Mouse (Mus musculus) left cerebral cortex, adult 18-20 months (tissue): ENCODE measurements around the gene Tma16. TPM values are rescaled to one million over a fixed set of nuclear protein-coding genes. Genes with fewer than 3 reads are reported as not detected.

Source experiments
- DNase-seq, 2 experiments: peaks; one replicate each; pipeline ENCODE4 v3.0.0; 2021 to 2022; ENCODE audit warnings: low spot score in 2 of 2, mixed read lengths in 1 of 2
- total RNA-seq, 2 experiments: library from RNA; stranded (reverse); gene quantifications; 2 replicates each; pipeline ENCODE4 v1.2.3; 2021

Tma16 gene
- total RNA-seq, 2 experiments from 2014 or later: 9.4 to 10.2 TPM

- DNase-seq: no peak
Measured at GRCm38 (mm10) chr8:66430639-66431038, 55.7 kb downstream of the Tma16 start.

Other genes starting within 250 kb of the Tma16 start
- gene Tktl2, start 25.2 kb upstream of the Tma16 start, total RNA-seq: under 1 TPM; 0.21 to 0.28 TPM
- gene Npy5r, start 201.6 kb upstream of the Tma16 start, total RNA-seq: 1 to 10 TPM; 6.2 to 6.8 TPM
- 10 to 100 TPM; 27.9 to 29.0 TPM for gene Npy1r, start 210.7 kb upstream of the Tma16 start, total RNA-seq